Mouse (Mus musculus) midbrain, embryonic 12.5 days (tissue): ENCODE measurements around the gene Dcaf15. TPM values are rescaled to one million over a fixed set of nuclear protein-coding genes. Genes with fewer than 3 reads are reported as not detected.

Experiments
- ATAC-seq: fragments of 200-750 bp; cut with Nextera tagmentation; 2 replicates; pipeline ENCODE4 v1.8.0; 2017; ENCODE audit warnings: low read depth, moderate TSS enrichment, moderate library complexity; ENCODE audit not compliant: low FRiP score
- H3K27ac ChIP-seq: fragments of 300-500 bp; sonication (generic); replicated peaks from 2 replicates; pipeline ENCODE4 v1.5.1; 2016; ENCODE audit warnings: mild to moderate bottlenecking
- H3K27me3 ChIP-seq: fragments of 300-500 bp; sonication (generic); 2 replicates; pipeline ENCODE4 v1.6.1; 2016; ENCODE audit warnings: mild to moderate bottlenecking
- H3K36me3 ChIP-seq: fragments of 300-500 bp; sonication (generic); 2 replicates; pipeline ENCODE4 v1.6.1; 2016
- H3K4me1 ChIP-seq: fragments of 300-500 bp; sonication (generic); 2 replicates; pipeline ENCODE4 v1.6.1; 2016
- H3K4me2 ChIP-seq: fragments of 300-500 bp; sonication (generic); replicated peaks from 2 replicates; pipeline ENCODE4 v1.6.1; 2016; ENCODE audit warnings: mild to moderate bottlenecking, moderate library complexity
- H3K4me3 ChIP-seq: fragments of 300-500 bp; sonication (generic); 2 replicates; pipeline ENCODE4 v1.5.1; 2016; ENCODE audit warnings: mild to moderate bottlenecking
- H3K9ac ChIP-seq: fragments of 300-500 bp; sonication (generic); replicated peaks from 2 replicates; pipeline ENCODE4 v1.6.1; 2016; ENCODE audit warnings: mild to moderate bottlenecking, moderate library complexity
- H3K9me3 ChIP-seq: fragments of 300-500 bp; sonication (generic); 2 replicates; pipeline ENCODE4 v1.6.1; 2016; ENCODE audit warnings: mild to moderate bottlenecking
- WGBS: fragments of 180-500 bp; shearing (Covaris S2); methylation state at CpG from one replicate; pipeline ENCODE4 v1.1.7; 2016; 5-methylcytosine and 5-hydroxymethylcytosine counted together
- polyA plus RNA-seq: library from polyadenylated mRNA; unstranded; fragments of >200 nt; fragmentation: Nextera tagmentation; extraction: Ambion mirVana; gene quantifications from 2 replicates; pipeline ENCODE4 v1.2.1, GENCODE M21; 2016

The Dcaf15 gene
- polyA plus RNA-seq, 1 experiment from 2014 or later: 20.5 TPM

DNA sequence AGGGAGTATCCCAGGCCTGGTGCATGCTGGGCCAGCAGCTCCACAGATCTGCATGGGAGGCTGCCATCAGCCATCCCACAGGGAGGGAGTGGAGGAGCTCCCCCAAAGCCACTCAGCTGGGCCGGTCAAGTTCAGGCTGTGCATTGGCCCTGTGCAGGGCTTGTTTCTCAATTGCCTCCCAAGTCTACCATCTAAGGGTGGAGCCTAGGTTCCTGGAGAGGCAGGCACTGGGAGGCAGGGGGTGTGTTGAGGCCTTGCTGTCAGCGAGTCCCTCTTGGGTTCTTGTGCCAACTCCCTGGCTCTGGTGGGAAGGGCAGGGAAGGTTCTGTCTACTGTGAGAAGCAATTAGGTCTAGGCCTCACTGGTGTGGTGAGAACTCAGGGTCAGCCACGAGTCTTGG lies 32.6 kb downstream of the Dcaf15 start:
- Histone ChIP-seq H3K9ac (no peak overlapping the region), H3K4me3 (no peak overlapping the region), H3K27ac (no peak overlapping the region), H3K27me3 (no peaks in the 10 kb centered on the region), H3K9me3 (no peaks in the 10 kb centered on the region), H3K4me2 (no peak overlapping the region), H3K36me3 (peaks cover 9% of the 10 kb centered on the region; the same call in 1 of the 2 replicates), H3K4me1 (peaks cover 52% of the 10 kb centered on the region)
- WGBS: 83% methylated on average over 3 of the region's 3 CpGs
- ATAC-seq: no peak

GRCm38 (mm10) chr8:84070667-84071066 lies 33.9 kb downstream of the Dcaf15 start:
- H3K27me3 ChIP-seq: no peaks in the 10 kb centered on the region
- no peaks in the 10 kb centered on the region for H3K9me3 ChIP-seq
- no peak overlapping the region for H3K4me2 ChIP-seq
- no peak overlapping the region for H3K27ac ChIP-seq
- no peak overlapping the region for H3K9ac ChIP-seq
- H3K4me1 ChIP-seq: peaks cover 52% of the 10 kb centered on the region
- no peak for ATAC-seq
- no peak overlapping the region for H3K4me3 ChIP-seq
- 94% methylated on average over 2 of the region's 2 CpGs for WGBS
- H3K36me3 ChIP-seq: 0 out of 2 replicates have a peak, but pooled peaks cover 1% of the 10 kb centered on the region

DNA sequence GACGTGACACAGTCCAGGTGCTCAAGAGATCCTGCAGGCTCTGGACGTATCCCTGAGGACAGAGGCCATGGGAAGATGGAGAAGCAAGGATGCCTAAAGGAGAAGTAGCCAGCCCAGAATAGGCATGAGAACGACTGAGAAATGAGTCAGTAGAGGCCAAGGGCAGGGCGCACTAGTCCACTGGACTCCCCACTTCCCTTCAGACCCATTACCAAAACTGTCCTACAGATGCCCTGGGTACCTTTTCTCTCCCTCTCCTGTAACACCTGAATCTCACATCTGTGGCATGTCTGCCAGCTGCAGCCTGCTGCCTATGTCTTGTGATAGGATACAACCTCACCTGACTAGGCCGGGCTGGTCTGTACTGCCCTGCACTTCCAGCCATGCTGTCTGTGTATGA lies 34.3 kb downstream of the Dcaf15 start:
- no peak overlapping the region for H3K4me2 ChIP-seq
- H3K27ac ChIP-seq: no peak overlapping the region
- peaks cover 52% of the 10 kb centered on the region for H3K4me1 ChIP-seq
- ATAC-seq: no peak
- H3K9ac ChIP-seq: no peak overlapping the region; the same call in 1 of the 2 replicates
- H3K4me3 ChIP-seq: no peak overlapping the region
- H3K27me3 ChIP-seq: no peaks in the 10 kb centered on the region
- no peaks in the 10 kb centered on the region for H3K36me3 ChIP-seq
- WGBS: 87% methylated on average over 5 of the region's 5 CpGs
- H3K9me3 ChIP-seq: no peaks in the 10 kb centered on the region

GRCm38 (mm10) chr8:84069750-84070149 lies 34.8 kb downstream of the Dcaf15 start:
- 63% methylated on average over 2 of the region's 2 CpGs for WGBS
- Histone ChIP-seq H3K27ac (no peak overlapping the region), H3K4me1 (peaks cover 52% of the 10 kb centered on the region)

DNA sequence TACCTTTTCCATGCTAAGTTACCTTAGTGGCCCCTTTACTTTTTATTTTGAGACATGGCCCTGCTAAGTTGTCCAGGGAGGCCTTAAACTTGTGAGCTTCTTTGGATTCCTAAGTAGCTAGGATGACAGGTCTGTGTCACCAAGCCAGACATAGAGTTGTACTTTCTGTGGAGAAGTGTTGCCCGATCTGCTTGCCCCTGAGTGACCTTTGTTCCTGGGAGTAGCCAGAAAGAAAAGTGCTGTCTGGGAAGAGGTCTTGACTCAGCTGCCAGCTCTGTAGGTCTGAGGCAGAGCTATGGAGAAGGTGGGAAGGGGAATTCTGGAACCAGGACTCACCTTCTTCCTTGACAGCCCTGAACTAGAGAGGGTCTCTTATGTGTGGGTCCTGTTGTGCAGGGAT lies 35.4 kb downstream of the Dcaf15 start:
- Histone ChIP-seq H3K9me3 (no peaks in the 10 kb centered on the region), H3K27ac (no peak overlapping the region), H3K9ac (0 out of 2 replicates have a peak overlapping the region, but pooled peaks have one; percentile 2), H3K4me1 (peaks cover 52% of the 10 kb centered on the region), H3K27me3 (no peaks in the 10 kb centered on the region), H3K4me3 (no peak overlapping the region), H3K4me2 (no peak overlapping the region), H3K36me3 (no peaks in the 10 kb centered on the region)
- ATAC-seq: no peak
- WGBS: 42% methylated on average over 1 of the region's 1 CpGs

More at GRCm38 (mm10) chr8:84069750-84070149, 34.8 kb downstream of the Dcaf15 start:
- H3K4me3 ChIP-seq: no peak overlapping the region
- no peaks in the 10 kb centered on the region for H3K27me3 ChIP-seq
- no peak overlapping the region; the same call in 1 of the 2 replicates for H3K9ac ChIP-seq
- no peaks in the 10 kb centered on the region for H3K36me3 ChIP-seq
- no peaks in the 10 kb centered on the region for H3K9me3 ChIP-seq
- no peak for ATAC-seq
- no peak overlapping the region for H3K4me2 ChIP-seq

DNA sequence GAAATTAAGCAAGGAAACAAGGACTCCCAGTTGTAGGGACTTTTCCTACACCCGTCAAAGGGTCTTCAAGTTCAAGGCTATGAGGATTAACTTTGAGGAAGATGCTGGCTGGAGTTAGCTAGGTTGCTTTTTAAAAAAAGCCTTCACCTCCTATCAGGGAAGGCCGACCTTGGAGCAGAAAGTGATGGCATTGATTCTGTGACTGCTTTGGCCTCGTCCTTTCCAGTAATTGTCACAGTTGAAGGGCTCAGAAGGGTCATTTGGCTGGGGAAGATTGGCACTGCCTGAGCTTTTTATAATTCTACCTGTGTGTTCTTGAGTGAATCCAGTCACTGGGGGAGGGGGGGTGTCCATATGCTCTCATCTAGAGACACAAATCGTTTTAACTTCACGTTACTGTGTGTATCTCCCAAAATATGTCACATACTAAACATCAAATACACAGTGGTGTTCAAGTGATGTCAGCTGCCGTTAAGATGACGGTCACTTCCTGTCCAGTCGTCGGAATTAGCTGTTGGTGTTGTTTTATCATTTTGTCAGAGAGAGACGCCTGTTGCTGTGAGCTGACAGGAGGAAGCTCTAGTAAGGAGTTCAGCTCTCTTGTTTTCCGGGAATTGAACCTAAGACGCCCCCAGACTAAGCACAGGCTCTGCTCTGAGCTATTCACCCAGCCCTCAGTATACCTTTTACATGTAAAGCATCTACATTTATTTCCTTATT lies 36.1 kb downstream of the Dcaf15 start:
- Histone ChIP-seq H3K9ac (peak overlapping the region; percentile 2; the same call in 1 of the 2 replicates), H3K4me2 (peak overlapping the region; percentile 51; the same call in 1 of the 2 replicates), H3K9me3 (no peaks in the 10 kb centered on the region), H3K36me3 (no peaks in the 10 kb centered on the region), H3K27me3 (no peaks in the 10 kb centered on the region), H3K4me1 (peaks cover 47% of the 10 kb centered on the region), H3K27ac (no peak overlapping the region), H3K4me3 (no peak overlapping the region)
- ATAC-seq: no peak
- WGBS: 79% methylated on average over 12 of the region's 12 CpGs

- no peak for ATAC-seq
- Histone ChIP-seq H3K36me3 (no peaks in the 10 kb centered on the region), H3K27me3 (no peaks in the 10 kb centered on the region), H3K4me1 (peaks cover 41% of the 10 kb centered on the region), H3K4me3 (peak overlapping the region; percentile 97), H3K9ac (no peak overlapping the region; the same call in 1 of the 2 replicates), H3K9me3 (no peaks in the 10 kb centered on the region), H3K27ac (no peak overlapping the region), H3K4me2 (peak overlapping the region; percentile 51)
- 85% methylated on average over 7 of the region's 7 CpGs for WGBS
These were observed 36.7 kb downstream of the Dcaf15 start for GRCm38 (mm10) chr8:84067911-84068310.

GRCm38 (mm10) chr8:84067047-84067573 lies 37.5 kb downstream of the Dcaf15 start:
- peak overlapping the region; percentile 51 for H3K4me2 ChIP-seq
- peaks cover 33% of the 10 kb centered on the region for H3K4me1 ChIP-seq
- H3K9ac ChIP-seq: peak overlapping the region; percentile 72
- peak overlapping the region; percentile 97 for H3K4me3 ChIP-seq
- WGBS: 1% methylated on average over 46 of the region's 58 CpGs
- H3K27ac ChIP-seq: peak overlapping the region; percentile 96
- H3K27me3 ChIP-seq: no peaks in the 10 kb centered on the region
- no peaks in the 10 kb centered on the region for H3K36me3 ChIP-seq
- H3K9me3 ChIP-seq: no peaks in the 10 kb centered on the region
- peak; percentile 71 for ATAC-seq

GRCm38 (mm10) chr8:84066291-84066930 lies 38.2 kb downstream of the Dcaf15 start, which contains the start of gene Rfx1:
TSS of gene Rfx1 (plus strand) at chr8:84066834.
- 0% methylated on average over 51 of the region's 51 CpGs for whole genome bisulfite sequencing
- ATAC-seq: peak; percentile 99
- Histone ChIP-seq H3K36me3 (no peaks in the 10 kb centered on the region), H3K9me3 (no peaks in the 10 kb centered on the region), H3K4me1 (peaks cover 30% of the 10 kb centered on the region), H3K27ac (peak within 1 kb of the TSS; percentile 96), H3K9ac (peak within 1 kb of the TSS; percentile 72), H3K4me2 (peak within 1 kb of the TSS; percentile 60), H3K4me3 (peak within 1 kb of the TSS; percentile 97), H3K27me3 (no peaks in the 10 kb centered on the region)

DNA sequence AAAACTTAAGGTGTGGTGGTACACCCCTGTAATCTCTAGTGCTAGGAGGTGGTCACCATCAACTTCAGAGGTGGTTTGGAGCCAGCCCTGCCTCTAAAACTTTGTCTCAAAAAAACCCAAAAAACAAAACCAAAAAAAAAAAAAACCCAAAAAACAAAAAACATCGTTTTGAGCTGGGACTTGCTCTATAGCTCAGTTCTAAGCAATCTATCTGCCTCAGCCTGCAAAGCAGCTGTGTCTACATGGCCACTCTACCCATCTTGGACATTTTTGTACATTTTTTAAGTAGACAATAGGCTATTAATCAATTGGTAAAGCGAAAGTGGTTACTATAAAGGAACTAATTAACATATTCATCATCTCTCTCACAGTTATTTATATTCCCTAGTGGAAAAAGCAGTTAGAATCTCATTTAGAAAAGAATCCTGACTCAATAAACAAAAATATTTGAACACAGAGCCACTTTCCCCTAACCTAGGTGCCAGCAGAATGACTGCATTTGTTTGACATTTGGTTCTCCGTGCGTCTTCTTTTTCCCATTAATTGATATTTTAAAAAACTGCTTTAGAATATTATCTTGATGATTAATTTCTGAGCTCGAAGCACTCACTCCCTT lies 39.0 kb downstream of the Dcaf15 start:
- H3K4me1 ChIP-seq: peaks cover 30% of the 10 kb centered on the region
- H3K9ac ChIP-seq: peak overlapping the region; percentile 48
- H3K27me3 ChIP-seq: no peaks in the 10 kb centered on the region
- peak overlapping the region; percentile 60; the same call in 1 of the 2 replicates for H3K27ac ChIP-seq
- H3K9me3 ChIP-seq: no peaks in the 10 kb centered on the region
- H3K4me2 ChIP-seq: peak overlapping the region; percentile 60
- no peaks in the 10 kb centered on the region for H3K36me3 ChIP-seq
- 28% methylated on average over 5 of the region's 5 CpGs for WGBS
- no peak for ATAC-seq
- H3K4me3 ChIP-seq: peak overlapping the region; percentile 97

GRCm38 (mm10) chr8:84065037-84065436 lies 39.5 kb downstream of the Dcaf15 start, which contains the start of gene Gm10643:
TSS of gene Gm10643 (minus strand) at chr8:84065137.
- H3K4me3 ChIP-seq: peak within 1 kb of the TSS; percentile 97
- H3K9me3 ChIP-seq: no peaks in the 10 kb centered on the region
- WGBS: 80% methylated on average over 1 of the region's 1 CpGs
- peaks cover 26% of the 10 kb centered on the region for H3K4me1 ChIP-seq
- H3K27ac ChIP-seq: peak within 1 kb of the TSS; percentile 60
- peak within 1 kb of the TSS; percentile 48 for H3K9ac ChIP-seq
- H3K4me2 ChIP-seq: peak within 1 kb of the TSS; percentile 60
- no peak for ATAC-seq
- H3K27me3 ChIP-seq: no peaks in the 10 kb centered on the region
- no peaks in the 10 kb centered on the region for H3K36me3 ChIP-seq
